Mouse (Mus musculus) cortical plate, adult 2 months (tissue): ENCODE measurements around the gene Diras2. TPM values are rescaled to one million over a fixed set of nuclear protein-coding genes. Genes with fewer than 3 reads are reported as not detected.

ENCODE experiments used
- H3K27ac ChIP-seq: fragments of 200-500 bp; 2 replicates; pipeline ENCODE4 v1.5.1; 2012; ENCODE audit warnings: low read length, control low read depth, inconsistent platforms; ENCODE audit not compliant: insufficient read depth
- H3K4me1 ChIP-seq: fragments of 200-500 bp; 2 replicates; pipeline ENCODE4 v1.6.1; 2011; ENCODE audit warnings: low read length; ENCODE audit not compliant: control insufficient read depth, insufficient read depth
- H3K4me3 ChIP-seq: fragments of 200-500 bp; 2 replicates; pipeline ENCODE4 v1.5.1; 2011; ENCODE audit warnings: mild to moderate bottlenecking, low read length, control low read depth; ENCODE audit not compliant: insufficient read depth
- CTCF ChIP-seq: fragments of 200-500 bp; IDR thresholded peaks from 2 replicates; pipeline ENCODE4 v1.5.1; 2011; ENCODE audit warnings: mild to moderate bottlenecking, control low read depth, low read length; ENCODE audit not compliant: insufficient read depth; ENCODE audit errors: extremely low read depth
- POLR2A ChIP-seq: fragments of 200-500 bp; IDR thresholded peaks from 2 replicates; pipeline ENCODE4 v1.6.1; 2011; ENCODE audit warnings: mild to moderate bottlenecking, low read length, control low read depth; ENCODE audit not compliant: insufficient read depth; ENCODE audit errors: extremely low read depth
- polyA plus RNA-seq: library from polyadenylated mRNA; depleted of rRNA; stranded (reverse); fragments of >200 nt; gene quantifications from 2 replicates; pipeline ENCODE4 v1.2.3, GENCODE M21; 2012; rRNA removed

Diras2 gene
- polyA plus RNA-seq, 1 experiment = 183 TPM

GRCm38 (mm10) chr13:52455329-52455728, 75.8 kb downstream of the Diras2 start:
- Histone ChIP-seq H3K4me3 (no peak overlapping the region), H3K27ac (no peak overlapping the region), H3K4me1 (peaks cover 2% of the 10 kb centered on the region)
- no peak for TF ChIP-seq POLR2A
- TF ChIP-seq CTCF = no peak

- Histone ChIP-seq H3K4me3 (no peak overlapping the region), H3K27ac (no peak overlapping the region), H3K4me1 (peaks cover 2% of the 10 kb centered on the region)
- TF ChIP-seq POLR2A (no peak), CTCF (no peak)
Measured at GRCm38 (mm10) chr13:52454708-52455250, 76.3 kb downstream of the Diras2 start.

Other genes starting within 250 kb of the Diras2 start
- gene Syk, start 51.9 kb upstream of the Diras2 start, polyA plus RNA-seq = 3.2 and 3.3 TPM in 2 replicates